Mouse (Mus musculus) erythroblast, embryonic 14.5 days (primary cell): ENCODE measurements around the gene Tbc1d2.

Experiments
- GATA1 ChIP-seq: IDR thresholded peaks from 2 replicates; pipeline ENCODE4 v1.6.1; 2012; ENCODE audit warnings: low read length, inconsistent platforms, mixed read lengths
- TAL1 ChIP-seq: IDR thresholded peaks from 3 replicates; pipeline ENCODE4 v1.6.1; 2012; ENCODE audit warnings: low read length, inconsistent platforms, mixed read lengths

GRCm38 (mm10) chr4:46602704-46603103 is 47.3 kb downstream of the Tbc1d2 start:
- TF ChIP-seq GATA1, result no peak
- TF ChIP-seq TAL1, result no peak
